Mouse (Mus musculus) thymus, adult 2 months (tissue): Measurements from ENCODE around the gene Cited4. TPM values are rescaled to one million over a fixed set of nuclear protein-coding genes. Genes with fewer than 3 reads are reported as not detected.

Source experiments
- DNase-seq: peaks from one replicate; pipeline ENCODE4 v3.0.0; 2021
- H3K27ac ChIP-seq: fragments of 200-500 bp; 2 replicates; pipeline ENCODE4 v1.5.1; 2012; ENCODE audit warnings: low read length, control low read depth; ENCODE audit not compliant: control insufficient read depth, insufficient read depth
- H3K27me3 ChIP-seq: fragments of 200-500 bp; 2 replicates; pipeline ENCODE4 v1.6.1; 2012; ENCODE audit warnings: mild to moderate bottlenecking, low read length, moderate library complexity, mixed read lengths; ENCODE audit not compliant: control insufficient read depth, insufficient read depth
- H3K36me3 ChIP-seq: fragments of 200-500 bp; 2 replicates; pipeline ENCODE4 v1.6.1; 2012; ENCODE audit warnings: mild to moderate bottlenecking, low read length, moderate library complexity; ENCODE audit not compliant: control insufficient read depth, insufficient read depth
- H3K4me1 ChIP-seq: fragments of 200-500 bp; replicated peaks from 2 replicates; pipeline ENCODE4 v1.6.1; 2012; ENCODE audit warnings: low read length; ENCODE audit not compliant: control insufficient read depth, insufficient read depth
- H3K4me3 ChIP-seq: fragments of 200-500 bp; 2 replicates; pipeline ENCODE4 v1.5.1; 2012; ENCODE audit warnings: mild to moderate bottlenecking, low read length, control low read depth, moderate library complexity; ENCODE audit not compliant: control insufficient read depth, insufficient read depth
- CTCF ChIP-seq: fragments of 200-500 bp; IDR thresholded peaks from 2 replicates; pipeline ENCODE4 v1.5.1; 2012; ENCODE audit warnings: mild to moderate bottlenecking, control low read depth, low read length, moderate library complexity, borderline replicate concordance; ENCODE audit not compliant: control insufficient read depth, poor library complexity, insufficient read depth; ENCODE audit errors: extremely low read depth
- POLR2A ChIP-seq: fragments of 200-500 bp; IDR thresholded peaks from 2 replicates; pipeline ENCODE4 v1.6.1; 2012; ENCODE audit warnings: mild to moderate bottlenecking, low read length, control low read depth, moderate library complexity; ENCODE audit not compliant: control insufficient read depth, poor library complexity, insufficient read depth; ENCODE audit errors: extremely low read depth
- WGBS: fragments of 180-500 bp; shearing (Covaris S2); methylation state at CpG from one replicate; pipeline ENCODE4 v1.1.7; 2018; 5-methylcytosine and 5-hydroxymethylcytosine counted together
- polyA plus RNA-seq: library from polyadenylated mRNA; depleted of rRNA; stranded (reverse); fragments of >200 nt; gene quantifications from 2 replicates; pipeline ENCODE4 v1.2.3, GENCODE M21; 2012

Cited4 gene
- polyA plus RNA-seq, 1 experiment: 9.2 TPM

- Histone ChIP-seq H3K4me1 (peaks cover 17% of the 10 kb centered on the region), H3K4me3 (no peak overlapping the region), H3K36me3 (no peaks in the 10 kb centered on the region), H3K27me3 (no peaks in the 10 kb centered on the region; the same call in 1 of the 2 replicates), H3K27ac (no peak overlapping the region)
- TF ChIP-seq CTCF: no peak
- no peak for TF ChIP-seq POLR2A
- no peak for DNase-seq
- WGBS: 85% methylated on average over 7 of the region's 7 CpGs
Measured at GRCm38 (mm10) chr4:120665782-120666181, 590 bp upstream of the Cited4 start.

GRCm38 (mm10) chr4:120667045-120667501, 701 bp downstream of the Cited4 start:
- peak; percentile 61 for DNase-seq
- H3K27me3 ChIP-seq: no peaks in the 10 kb centered on the region; the same call in 1 of the 2 replicates
- H3K4me3 ChIP-seq: peak overlapping the region; percentile 51
- no peaks in the 10 kb centered on the region for H3K36me3 ChIP-seq
- peak; percentile 10; the same call in 1 of the 2 replicates for TF ChIP-seq CTCF
- peak; percentile 37; the same call in 1 of the 2 replicates for TF ChIP-seq POLR2A
- H3K27ac ChIP-seq: no peak overlapping the region
- H3K4me1 ChIP-seq: peaks cover 17% of the 10 kb centered on the region
- WGBS: 1% methylated on average over 50 of the region's 50 CpGs

- Histone ChIP-seq H3K27ac (no peak overlapping the region), H3K4me1 (peaks cover 17% of the 10 kb centered on the region), H3K36me3 (no peaks in the 10 kb centered on the region), H3K27me3 (no peaks in the 10 kb centered on the region; the same call in 1 of the 2 replicates), H3K4me3 (peak overlapping the region; percentile 51)
- no peak for TF ChIP-seq POLR2A
- TF ChIP-seq CTCF: no peak
- DNase-seq: no peak
- 42% methylated on average over 10 of the region's 10 CpGs for WGBS
Measured at GRCm38 (mm10) chr4:120667555-120667954, 1.2 kb downstream of the Cited4 start.

DNA sequence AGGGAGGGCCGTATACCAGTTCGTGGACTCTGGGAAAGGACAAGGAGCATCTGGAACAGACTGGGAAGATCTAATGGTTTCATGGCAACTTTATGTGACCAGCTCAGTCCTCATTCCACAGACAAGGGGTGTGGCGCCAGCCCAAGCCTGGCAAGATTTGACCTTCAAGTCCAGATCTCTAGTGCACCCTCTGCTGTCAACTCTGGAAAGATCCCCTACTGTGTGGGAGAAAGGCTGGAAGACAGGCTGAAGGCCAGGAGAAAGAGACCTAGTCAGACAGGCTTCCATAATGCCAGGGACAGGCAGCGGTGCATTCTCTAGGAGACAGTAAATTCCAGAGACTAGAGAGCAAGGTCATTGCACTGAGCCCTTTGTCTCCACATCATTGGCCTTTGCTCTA, 2.2 kb downstream of the Cited4 start:
- Histone ChIP-seq H3K27me3 (no peaks in the 10 kb centered on the region; the same call in 1 of the 2 replicates), H3K4me3 (no peak overlapping the region), H3K27ac (no peak overlapping the region), H3K36me3 (no peaks in the 10 kb centered on the region), H3K4me1 (peaks cover 17% of the 10 kb centered on the region)
- 100% methylated on average over 4 of the region's 4 CpGs for WGBS
- no peak for TF ChIP-seq CTCF
- TF ChIP-seq POLR2A: no peak
- no peak for DNase-seq

GRCm38 (mm10) chr4:120669585-120669984, 3.2 kb downstream of the Cited4 start:
- peaks cover 17% of the 10 kb centered on the region for H3K4me1 ChIP-seq
- WGBS: 22% methylated on average over 5 of the region's 5 CpGs
- no peak for DNase-seq
- TF ChIP-seq POLR2A (no peak), CTCF (no peak)
- H3K27me3 ChIP-seq: no peaks in the 10 kb centered on the region; the same call in 1 of the 2 replicates
- H3K36me3 ChIP-seq: no peaks in the 10 kb centered on the region
- no peak overlapping the region for H3K27ac ChIP-seq
- H3K4me3 ChIP-seq: no peak overlapping the region

DNA sequence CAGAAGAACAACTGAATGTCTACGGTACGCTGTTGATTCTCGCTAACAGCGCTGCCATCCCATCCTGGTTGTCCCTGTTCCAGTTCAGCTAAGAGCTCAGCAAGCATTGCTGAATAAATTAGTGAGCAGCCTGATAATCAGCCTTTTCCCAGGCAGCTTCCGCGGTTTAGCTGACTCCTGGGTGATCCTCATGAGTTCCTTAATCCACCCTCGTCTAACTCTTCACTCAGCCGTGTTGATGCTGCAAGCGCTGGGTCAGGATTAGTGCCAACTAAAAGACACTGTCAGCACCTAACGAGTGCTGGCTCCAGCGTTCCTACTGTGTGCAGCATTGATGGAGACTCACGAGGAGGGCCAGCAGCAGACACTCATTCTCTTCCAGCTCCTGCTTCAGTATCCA, 4.7 kb downstream of the Cited4 start:
- H3K36me3 ChIP-seq: no peaks in the 10 kb centered on the region
- no peak for DNase-seq
- H3K27me3 ChIP-seq: no peaks in the 10 kb centered on the region; the same call in 1 of the 2 replicates
- H3K27ac ChIP-seq: no peak overlapping the region
- 75% methylated on average over 12 of the region's 12 CpGs for WGBS
- peaks cover 17% of the 10 kb centered on the region for H3K4me1 ChIP-seq
- TF ChIP-seq CTCF: no peak
- no peak for TF ChIP-seq POLR2A
- no peak overlapping the region for H3K4me3 ChIP-seq

DNA sequence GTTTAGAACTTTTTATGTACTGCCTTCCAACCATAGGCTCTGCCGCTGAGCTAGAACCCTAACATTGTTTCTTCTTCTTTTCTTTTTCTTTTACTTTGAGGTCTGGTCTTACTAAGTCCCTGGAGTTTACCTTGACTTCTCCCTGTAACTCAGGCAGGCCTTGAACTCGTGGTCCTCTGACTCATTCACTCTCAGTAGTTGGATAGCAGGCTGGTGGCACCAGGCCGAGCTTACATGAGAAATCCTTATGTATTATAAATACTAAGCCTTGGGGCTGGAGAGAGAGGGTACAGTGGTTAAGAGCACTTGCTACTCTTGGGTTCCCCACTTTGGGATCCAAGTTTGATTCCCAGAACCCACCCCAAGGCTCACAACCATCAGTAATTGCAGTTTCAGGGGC, 7.2 kb downstream of the Cited4 start:
- 91% methylated on average over 3 of the region's 3 CpGs for WGBS
- H3K27me3 ChIP-seq: no peaks in the 10 kb centered on the region
- no peak overlapping the region for H3K27ac ChIP-seq
- TF ChIP-seq CTCF (no peak), POLR2A (no peak)
- H3K4me3 ChIP-seq: no peak overlapping the region
- DNase-seq: no peak
- H3K36me3 ChIP-seq: no peaks in the 10 kb centered on the region
- H3K4me1 ChIP-seq: no peaks in the 10 kb centered on the region
